Mouse (Mus musculus) fat pad, adult 2 months (tissue): ENCODE measurements around the gene Lasp1.
"Not testable (repeated sequence)": the region's sequence is repeated elsewhere in the genome, so short reads cannot be mapped to it uniquely, and the experiment has no call there.

ENCODE experiments used
- DNase-seq: peaks from one replicate; pipeline ENCODE4 v3.0.0-alpha.2; 2011; ENCODE audit warnings: low read depth, low spot score; ENCODE audit errors: extremely low read depth

Gene Lasp1

DNA sequence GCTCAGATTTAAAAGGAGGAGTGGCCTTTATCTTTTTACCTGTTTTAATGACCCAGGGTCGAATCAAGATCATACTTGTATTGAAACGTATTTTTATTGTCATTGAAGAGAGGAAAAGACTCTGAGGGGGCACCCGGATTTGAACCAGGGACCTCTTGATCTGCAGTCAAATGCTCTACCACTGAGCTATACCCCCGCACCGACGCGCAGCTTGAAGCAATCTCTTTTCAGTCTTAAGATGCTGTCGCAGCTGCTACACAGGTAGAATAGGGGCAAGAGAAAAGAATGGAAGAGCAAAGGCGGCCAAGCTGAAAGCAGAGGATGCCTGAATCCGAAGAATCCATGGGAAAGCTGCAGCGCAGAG lies at the start of gene Lasp1:
Gene Lasp1, plus strand, starts transcription at position 219 of the 364 bp plus-strand sequence.
- DNase-seq = no peak

DNA sequence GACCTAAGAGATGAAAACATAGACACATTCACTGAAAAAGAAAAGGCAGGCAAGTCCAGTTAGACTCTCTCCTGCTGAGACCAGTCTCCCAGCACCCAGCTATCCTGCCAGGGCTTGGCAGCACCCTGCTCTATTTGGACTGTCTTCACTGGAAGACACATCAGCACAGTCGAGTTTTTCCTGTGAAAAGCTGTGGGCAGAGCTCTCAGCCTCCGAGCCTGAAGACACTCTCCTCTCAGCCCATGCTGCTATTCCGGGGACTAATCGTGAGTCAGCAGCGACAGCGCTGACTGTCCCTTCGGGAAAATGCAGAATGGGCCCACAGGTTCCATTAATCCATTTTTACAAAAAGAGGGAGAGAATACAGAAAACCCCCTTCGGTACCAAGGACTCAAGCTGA lies 45.5 kb upstream of the Lasp1 start:
- no peak for DNase-seq

DNA sequence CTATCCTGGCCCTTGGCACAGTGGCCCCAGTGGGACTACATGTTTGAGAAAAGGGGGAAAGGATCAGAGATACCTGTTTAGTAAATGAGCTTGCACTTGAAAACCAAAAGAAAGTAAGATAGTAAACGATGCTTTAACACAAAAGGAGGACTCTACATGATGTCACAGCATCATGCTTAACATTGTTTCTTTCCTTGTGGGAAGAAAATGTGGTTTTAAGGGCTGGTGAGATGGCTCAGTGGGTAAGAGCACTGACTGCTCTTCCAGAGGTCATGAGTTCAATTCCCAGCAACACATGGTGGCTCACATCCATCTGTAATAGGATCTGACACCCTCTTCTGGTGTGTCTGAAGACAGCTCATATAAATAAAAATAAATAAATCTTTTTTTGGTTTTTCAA lies 40.7 kb upstream of the Lasp1 start:
- DNase-seq = no peak

DNA sequence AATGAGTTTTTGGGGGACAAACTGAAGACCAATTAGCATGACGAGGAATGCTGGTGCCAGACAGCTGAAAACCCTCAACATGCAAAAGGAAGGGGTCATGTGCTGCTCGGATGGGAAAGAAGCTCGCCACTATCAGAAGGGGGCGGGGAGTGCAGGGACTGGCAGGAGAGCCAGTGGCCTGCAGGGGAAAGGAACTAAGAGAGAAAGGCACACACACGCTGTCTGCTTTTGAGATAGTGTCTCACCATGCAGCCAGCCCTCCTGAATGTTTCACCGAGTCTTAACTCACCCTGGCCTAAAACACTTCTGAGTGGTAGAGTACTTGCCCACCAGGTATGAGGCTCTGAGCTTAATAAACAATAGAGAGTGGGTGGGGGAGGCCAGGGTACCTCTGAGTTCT lies 39.9 kb upstream of the Lasp1 start:
- DNase-seq = no peak

DNA sequence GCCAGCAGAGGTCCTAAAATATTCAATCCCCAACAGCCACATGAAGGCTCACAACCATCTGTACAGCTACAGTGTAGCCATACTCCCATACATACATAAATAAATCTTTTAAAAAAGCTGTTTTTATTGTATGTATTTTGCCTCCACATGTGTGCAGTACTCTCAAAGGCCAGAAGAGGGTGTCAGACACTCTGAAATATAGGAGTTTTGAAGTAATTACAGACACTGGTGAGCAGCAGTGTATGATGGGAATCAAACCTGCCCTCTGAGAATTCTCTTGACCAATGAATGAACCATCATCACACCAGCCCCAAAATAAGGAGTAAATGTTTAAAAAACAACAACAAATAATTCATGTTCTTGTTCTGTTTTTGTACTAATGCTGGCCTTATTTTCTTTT lies 37.2 kb upstream of the Lasp1 start:
- DNase-seq = no peak

DNA sequence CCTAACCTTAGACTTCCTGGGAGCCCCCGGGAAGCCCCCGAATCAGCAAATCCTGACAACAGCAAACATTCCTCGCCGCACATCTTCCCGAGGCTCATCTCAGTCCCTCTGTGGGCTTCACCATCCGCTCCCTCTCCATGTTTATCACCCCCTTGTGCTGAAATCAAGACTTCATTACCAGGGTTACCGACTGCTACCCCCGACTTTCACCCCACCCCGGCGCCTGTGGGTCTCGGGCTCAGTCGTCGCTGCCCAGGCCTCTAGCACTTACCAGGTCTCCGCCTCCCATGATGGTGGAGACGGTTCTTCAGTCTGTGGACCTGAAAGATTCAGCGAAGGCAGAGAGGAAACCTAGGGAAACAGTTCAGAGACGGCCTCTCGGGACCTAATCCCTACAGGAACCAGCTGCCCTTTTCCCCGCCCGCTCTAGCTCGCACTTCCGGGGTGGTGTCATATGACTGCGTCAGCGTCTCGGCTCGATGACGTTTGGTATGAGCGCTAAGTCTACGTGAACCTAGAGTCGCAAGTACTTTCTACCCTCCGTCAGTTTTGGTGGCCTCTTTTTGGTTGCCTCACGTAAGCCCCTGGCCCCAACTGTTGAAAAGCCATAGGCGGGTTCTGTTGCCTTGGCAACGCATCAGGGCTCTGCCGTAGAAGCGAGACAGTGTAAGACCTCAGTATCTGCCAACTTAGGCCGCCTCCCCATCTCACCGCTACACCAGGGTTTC lies 32.5 kb upstream of the Lasp1 start, which contains the start of gene Cwc25:
Gene Cwc25, minus strand, starts transcription at position 403 of the 728 bp plus-strand sequence.
- peak; percentile 47 for DNase-seq

DNA sequence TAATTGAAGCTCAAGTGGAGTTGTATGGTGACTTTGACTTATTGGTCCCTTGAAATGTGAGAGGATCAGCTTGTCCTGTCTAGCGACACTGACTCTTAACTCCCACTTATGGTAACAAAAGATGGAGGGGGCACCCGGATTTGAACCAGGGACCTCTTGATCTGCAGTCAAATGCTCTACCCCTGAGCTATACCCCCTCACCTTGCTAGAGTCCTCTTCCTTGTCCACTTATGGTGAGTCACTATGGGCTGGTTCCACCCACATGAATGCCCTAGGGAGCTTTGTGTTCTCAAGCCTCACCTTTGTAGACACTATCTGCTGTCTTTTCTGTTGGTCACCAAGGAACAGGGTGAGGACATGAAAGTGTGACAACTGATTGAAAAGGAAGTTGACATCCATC lies 29.1 kb upstream of the Lasp1 start:
- no peak for DNase-seq

DNA sequence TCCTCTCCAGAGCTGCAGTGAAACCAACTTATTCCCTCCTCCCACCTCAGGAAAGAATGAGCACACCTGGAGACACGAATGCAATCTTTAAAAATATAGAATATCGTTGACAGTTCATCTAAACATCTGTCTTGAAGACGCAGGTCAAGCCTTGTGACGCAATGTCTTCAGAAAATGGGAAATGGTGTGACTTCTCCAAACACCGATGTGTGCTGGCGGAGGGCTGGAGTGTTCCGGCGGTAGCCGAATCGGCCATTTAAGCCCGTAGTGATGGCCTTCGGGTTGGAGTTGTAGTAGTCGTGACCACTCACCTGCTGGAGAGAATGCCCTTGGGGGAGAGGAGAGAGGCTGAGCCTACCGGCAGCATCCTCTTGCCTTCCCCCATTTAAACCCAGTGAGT lies 27.4 kb upstream of the Lasp1 start:
- DNase-seq = no peak

DNA sequence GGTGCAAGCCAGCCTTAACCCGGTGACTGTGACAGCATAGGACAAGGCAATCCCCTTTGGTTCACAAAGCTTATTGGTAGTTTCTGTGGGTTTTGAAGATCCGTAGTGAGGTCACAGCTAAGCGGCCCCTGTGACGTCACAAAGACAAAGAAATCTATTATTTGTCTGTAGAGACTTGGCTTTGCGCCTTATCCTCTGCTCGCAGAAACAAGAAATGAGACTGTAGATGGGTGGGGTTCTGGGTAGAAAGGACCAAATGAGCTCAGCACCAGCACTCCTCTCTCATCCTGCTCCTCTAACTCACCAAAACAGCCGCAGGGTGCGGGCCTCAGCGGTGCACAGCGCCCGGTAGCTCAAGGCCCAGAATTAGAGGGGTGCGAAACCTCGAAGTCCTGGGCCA lies 23.6 kb upstream of the Lasp1 start:
- no peak for DNase-seq

DNA sequence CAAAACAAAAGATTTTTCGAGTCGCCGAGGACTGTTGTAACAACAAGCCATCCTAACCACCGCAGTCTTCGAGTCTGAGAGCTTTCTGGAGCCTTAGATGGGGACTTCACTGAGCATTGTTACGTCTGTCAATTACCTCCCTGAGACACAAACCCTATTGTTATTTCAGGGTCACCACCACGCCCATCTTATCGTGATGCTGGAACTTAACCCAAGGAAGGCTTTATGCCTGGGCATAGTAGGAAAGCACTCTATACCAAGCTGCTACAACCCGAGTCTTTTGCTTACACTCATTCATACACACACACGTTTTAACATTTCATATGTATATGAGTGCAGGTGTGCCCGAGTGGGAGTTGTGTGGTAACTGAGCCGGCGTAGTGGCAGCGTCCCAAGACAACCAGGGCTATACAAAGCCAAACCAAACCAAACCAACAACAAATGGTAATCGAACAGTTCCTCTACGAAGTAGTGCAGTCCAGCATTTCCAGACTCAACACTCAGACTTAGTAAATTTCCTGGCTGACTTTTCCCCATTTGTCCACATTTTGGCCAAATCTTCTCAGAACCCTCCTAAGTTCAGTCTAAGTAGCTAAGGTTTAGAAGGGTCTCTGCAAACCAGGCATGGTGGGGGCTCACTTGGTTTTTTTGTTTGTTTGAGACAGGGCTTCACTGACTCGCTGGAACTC lies 22.8 kb upstream of the Lasp1 start, which contains the start of gene 1700001P01Rik:
Gene 1700001P01Rik, minus strand, starts transcription at position 111 of the 689 bp plus-strand sequence.
- DNase-seq = no peak

DNA sequence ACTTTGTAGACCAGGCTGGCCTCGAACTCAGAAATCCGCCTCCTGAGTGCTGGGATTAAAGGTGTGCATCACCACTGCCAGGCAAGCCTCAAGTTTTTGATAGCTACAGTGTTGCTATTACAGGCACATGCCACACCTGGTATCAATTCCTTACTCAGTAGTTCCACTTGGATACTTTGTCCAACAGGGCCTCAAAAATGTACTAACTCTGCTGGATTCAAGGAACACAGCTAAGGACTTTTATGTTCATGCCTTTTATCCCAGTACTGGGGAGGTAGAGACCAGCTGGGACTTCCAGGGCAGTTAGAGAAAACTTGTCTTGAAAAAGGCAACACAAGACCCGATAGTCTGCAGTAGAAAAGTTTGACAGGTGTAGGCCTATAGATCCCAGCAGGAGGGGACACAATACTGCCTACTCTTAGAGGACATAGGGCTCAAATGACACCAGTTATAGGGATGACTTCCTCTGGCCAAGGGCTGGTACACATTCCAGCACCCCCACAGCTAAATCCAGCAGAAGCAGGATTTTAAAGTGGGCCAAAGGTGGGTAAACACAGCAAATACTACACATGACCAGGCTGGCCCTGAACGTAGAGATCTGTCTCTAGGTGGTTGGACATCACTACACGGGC lies 22.2 kb upstream of the Lasp1 start:
- DNase-seq = no peak

DNA sequence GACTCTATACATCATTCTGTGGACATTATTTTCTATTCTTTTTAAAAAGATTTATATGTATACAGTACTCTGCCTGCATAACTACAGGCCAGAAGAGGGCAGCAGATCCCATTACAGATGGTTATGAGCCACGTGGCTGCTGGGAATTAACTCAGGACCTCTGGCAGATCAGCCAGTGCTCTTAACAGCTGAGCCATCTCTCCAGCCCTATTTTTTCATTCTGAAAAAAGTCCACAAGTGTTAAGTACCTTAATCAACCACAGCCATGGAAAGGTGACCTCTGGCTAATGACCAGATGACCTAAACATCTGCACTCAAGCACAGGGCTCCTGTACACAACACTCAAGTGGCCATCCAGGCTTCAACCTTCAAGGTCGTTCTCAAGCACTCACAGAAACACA lies 21.7 kb upstream of the Lasp1 start:
- no peak for DNase-seq

DNA sequence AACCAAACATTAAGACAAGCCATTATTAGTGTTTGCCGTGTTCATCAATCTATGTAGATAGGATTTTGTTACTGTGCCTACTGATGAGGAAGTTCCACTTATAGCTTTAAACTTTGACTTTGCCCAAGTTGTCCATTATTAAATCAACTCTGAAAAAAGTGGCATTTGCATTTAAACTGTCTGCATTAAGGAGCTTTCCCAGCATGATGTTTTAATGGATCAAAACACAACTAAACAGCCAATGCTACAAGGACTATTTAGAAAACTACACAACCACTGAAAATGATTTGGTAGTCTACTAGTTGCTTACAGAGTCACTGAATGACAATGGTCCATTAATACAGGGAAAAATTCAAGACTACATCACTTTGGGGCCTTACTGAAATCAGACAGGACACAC lies 19.9 kb upstream of the Lasp1 start:
- DNase-seq = no peak

DNA sequence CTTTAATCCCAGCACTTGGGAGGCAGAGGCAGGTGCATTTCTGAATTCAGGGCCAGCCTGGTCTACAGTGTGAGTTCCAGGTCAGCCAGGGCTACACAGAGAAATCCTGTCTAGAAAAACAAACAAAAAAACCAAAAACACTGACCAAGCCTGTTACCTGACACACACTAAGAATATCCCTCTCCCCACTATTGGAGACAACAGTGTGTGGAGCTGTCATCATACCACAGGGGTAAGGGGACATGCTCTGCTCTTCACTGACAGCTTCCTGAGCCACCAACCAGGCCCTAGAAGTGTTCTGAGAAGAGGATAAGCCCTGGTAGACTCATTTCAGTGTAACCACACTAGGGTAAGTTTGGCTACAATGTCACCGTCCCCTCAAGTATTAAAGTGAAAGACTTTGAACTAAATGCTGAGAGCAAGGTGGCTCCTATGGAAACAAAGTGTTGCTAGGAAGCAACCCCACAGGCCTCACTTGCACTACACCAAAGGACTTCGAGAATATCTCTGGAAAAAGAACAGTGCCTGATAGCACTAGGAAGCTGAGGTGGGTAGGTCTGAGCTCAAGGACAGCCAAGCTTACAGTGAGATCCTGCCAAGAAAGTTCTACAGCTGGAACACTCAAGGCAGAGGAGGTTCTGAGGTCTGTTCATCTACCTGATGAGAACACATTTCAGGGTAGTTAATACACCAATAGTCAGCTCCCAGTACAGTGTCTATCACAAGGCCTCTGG lies 18.7 kb upstream of the Lasp1 start:
- DNase-seq = no peak

DNA sequence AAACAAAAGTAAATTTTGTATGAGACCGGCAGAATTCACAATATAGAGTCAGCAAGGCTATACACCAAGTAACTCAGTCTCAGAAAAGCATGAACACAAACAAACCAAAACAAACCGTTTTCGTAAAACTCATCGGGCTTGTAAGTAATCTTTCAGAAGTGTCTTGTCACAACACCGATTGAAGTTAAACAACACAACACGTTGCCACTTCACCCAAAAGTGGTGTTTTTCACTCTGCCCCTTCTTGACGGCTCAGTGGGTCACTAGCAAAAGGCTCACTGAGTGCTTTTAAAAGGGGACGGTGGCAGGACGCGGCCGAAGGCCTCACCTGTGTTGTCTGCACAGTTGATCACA lies 17.3 kb upstream of the Lasp1 start:
- no peak for DNase-seq

DNA sequence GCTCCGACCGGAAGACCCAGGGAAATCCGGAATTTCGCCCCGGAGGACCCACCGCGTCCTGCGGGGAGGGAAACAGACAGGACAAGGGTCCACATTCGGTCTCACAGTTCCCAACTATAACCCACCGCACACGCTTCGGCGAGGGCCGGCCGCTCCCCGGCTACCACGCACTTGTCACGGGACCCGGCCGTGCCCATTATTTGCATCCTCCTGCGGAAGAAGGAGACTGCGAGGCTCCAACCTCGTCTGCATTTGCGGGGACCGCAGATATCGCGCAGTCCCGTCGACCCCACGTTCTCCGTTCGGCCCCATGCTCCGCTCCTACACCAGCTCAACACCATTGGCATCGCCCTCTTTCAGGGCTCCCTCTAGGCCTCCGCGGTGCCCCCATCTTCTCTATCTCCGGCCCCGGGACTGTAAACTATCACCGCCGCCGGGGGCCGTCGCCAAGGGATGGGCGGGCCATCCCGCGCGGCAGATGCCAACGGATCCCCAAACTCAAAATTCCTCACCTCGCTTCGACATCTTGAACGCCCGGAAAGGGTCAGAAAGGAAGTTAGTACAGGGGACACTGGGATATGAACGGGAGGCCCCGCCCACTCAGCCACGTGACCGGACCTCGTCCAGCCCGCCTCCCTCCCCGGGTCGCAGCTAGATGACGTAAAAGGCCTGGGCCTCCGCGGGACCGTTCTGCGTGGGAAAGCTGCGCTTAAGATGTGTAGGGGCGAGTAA lies 16.8 kb upstream of the Lasp1 start, which contains the start of gene Rpl23:
Gene Rpl23, minus strand, starts transcription at position 606 of the 732 bp plus-strand sequence.
- peak; percentile 62 for DNase-seq

DNA sequence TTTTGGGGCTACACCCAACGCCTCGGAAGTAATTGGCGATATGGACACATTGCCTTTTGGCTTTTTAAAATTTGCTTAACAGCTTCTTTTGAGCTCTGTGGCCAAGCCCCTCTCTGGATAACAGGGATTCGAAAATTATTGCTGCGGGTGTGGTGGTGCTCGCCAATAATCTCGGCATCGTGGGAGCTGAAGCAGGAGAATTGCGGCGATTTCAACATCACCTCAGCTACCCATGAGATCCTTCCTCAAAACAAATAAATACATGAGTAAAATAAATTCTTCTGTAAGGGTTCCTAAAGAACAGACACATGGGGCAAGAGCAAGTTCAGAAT lies 16.3 kb upstream of the Lasp1 start:
- no peak for DNase-seq

DNA sequence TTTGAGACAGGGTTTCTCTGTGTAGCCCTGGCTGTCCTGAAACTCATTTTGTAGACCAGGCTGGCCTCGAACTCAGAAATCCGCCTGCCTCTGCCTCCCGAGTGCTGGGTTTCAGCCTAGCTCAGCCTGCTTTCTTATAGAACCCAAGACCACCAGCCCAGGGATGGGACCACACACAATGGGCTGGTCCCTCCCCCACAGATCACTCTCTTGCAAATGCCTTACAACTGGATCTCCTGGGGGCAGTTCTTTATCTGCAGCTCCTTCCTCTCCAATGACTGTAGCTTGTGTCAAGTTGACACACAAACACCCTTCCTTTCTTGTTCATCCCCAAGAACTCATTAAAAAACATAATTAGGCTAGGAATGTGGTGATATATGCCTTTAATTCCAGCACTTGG lies 10.8 kb upstream of the Lasp1 start:
- no peak for DNase-seq

DNA sequence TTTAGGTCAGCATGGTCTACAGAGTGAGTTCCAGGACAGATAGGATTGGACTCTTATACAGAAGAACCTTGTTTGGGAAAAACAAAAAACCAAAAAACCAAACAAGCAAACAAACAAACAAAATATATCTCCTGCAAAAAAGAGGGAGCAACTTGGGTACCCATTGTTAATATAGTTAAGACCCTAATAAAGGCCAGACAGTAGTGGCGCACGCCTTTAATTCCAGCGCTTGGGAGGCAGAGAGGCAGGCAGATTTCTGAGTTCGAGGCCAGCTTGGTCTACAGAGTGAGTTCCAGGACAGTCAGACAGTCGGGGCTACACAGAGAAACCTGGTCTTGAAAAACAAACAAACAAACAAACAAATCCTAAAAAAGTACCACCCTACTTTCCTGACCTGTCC lies 9.1 kb upstream of the Lasp1 start:
- DNase-seq = no peak

DNA sequence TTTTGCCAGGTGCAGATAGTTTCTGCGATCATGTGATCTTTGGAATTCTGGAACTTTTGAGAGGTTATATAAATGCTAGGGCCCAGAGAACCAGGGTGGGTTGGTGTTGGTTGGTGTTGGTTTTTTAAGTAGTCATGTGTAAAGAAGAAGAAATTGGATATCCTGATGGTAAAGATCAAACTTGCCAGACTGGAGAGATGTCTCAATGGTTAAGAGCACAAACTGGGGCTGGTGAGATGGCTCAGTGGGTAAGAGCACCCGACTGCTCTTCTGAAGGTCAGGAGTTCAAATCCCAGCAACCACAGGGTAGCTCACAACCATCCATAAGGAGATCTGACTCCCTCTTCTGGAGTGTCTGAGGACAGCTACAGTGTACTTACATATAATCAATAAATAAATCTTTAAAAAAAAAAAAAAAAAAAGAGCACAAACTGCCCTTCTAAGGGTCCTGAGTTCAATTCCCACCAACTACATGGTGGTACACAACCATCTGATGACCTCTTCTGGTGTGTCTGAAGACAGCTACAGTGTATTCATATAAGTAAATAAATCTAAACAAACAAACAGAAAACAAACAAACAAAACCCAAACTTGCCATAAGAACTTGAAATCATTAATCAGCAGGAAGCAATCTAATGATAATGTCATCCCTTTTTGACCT lies 7.9 kb upstream of the Lasp1 start:
- DNase-seq = not testable (repeated sequence)
